Mouse (Mus musculus): ENCODE measurements around the gene Ccdc9b.

Ccdc9b gene

GRCm38 (mm10) chr2:118776295-118776694 is 13.8 kb upstream of the Ccdc9b start:
- DNase-seq, result no peak

- DNase-seq, result peak; percentile 89
These were observed 13.4 kb upstream of the Ccdc9b start for GRCm38 (mm10) chr2:118775846-118776245.

GRCm38 (mm10) chr2:118775396-118775795 is 12.9 kb upstream of the Ccdc9b start:
- peak; percentile 63 for DNase-seq

GRCm38 (mm10) chr2:118774536-118774935 is 12.1 kb upstream of the Ccdc9b start:
- no peak for DNase-seq

- DNase-seq, result no peak
These were observed 9.9 kb upstream of the Ccdc9b start, which contains the start of gene Phgr1 for GRCm38 (mm10) chr2:118772158-118772874. Gene Phgr1 (plus strand): TSS chr2:118772769.

GRCm38 (mm10) chr2:118766041-118767033 is 3.9 kb upstream of the Ccdc9b start:
- no peak for DNase-seq

- no peak for DNase-seq
These were observed 2.4 kb upstream of the Ccdc9b start for GRCm38 (mm10) chr2:118764875-118765274.

GRCm38 (mm10) chr2:118764094-118764831 is 1.8 kb upstream of the Ccdc9b start:
- DNase-seq, result peak; percentile 59

- peak; percentile 83 for DNase-seq
These were observed 1.0 kb upstream of the Ccdc9b start for GRCm38 (mm10) chr2:118763469-118763868.

GRCm38 (mm10) chr2:118762784-118763148 is 305 bp upstream of the Ccdc9b start:
- no peak for DNase-seq

GRCm38 (mm10) chr2:118761358-118761757 is 1.1 kb downstream of the Ccdc9b start:
- no peak for DNase-seq

GRCm38 (mm10) chr2:118760311-118761025 is 2.0 kb downstream of the Ccdc9b start:
- DNase-seq, result no peak

- DNase-seq, result peak; percentile 45
These were observed 2.6 kb downstream of the Ccdc9b start for GRCm38 (mm10) chr2:118759828-118760227.

- DNase-seq, result peak; percentile 47
These were observed 6.4 kb downstream of the Ccdc9b start for GRCm38 (mm10) chr2:118756103-118756502.

- DNase-seq, result no peak
These were observed 7.1 kb downstream of the Ccdc9b start for GRCm38 (mm10) chr2:118755407-118755806.

- DNase-seq, result no peak
These were observed 8.3 kb downstream of the Ccdc9b start for GRCm38 (mm10) chr2:118754143-118754542.

- DNase-seq, result no peak
These were observed 9.7 kb downstream of the Ccdc9b start for GRCm38 (mm10) chr2:118752792-118753108.

- no peak for DNase-seq
These were observed 10.3 kb downstream of the Ccdc9b start for GRCm38 (mm10) chr2:118751896-118752791.

- DNase-seq, result no peak
These were observed 12.0 kb downstream of the Ccdc9b start for GRCm38 (mm10) chr2:118750476-118750875.

- no peak for DNase-seq
These were observed 13.0 kb downstream of the Ccdc9b start for GRCm38 (mm10) chr2:118749341-118749884.

Data from right cerebral cortex, adult 18-20 months (tissue).